Mouse (Mus musculus) liver, postnatal 0 days (tissue): ENCODE measurements around the gene Myh8. TPM values are rescaled to one million over a fixed set of nuclear protein-coding genes. Genes with fewer than 3 reads are reported as not detected.

ENCODE experiments used
- ATAC-seq: fragments of 200-750 bp; cut with Nextera tagmentation; 2 replicates; pipeline ENCODE4 v1.8.0; 2017; ENCODE audit warnings: mild to moderate bottlenecking, moderate library complexity
- DNase-seq: peaks from one replicate; pipeline ENCODE4 v3.0.0-alpha.2; 2016
- H3K27ac ChIP-seq: fragments of 300-500 bp; sonication (generic); 2 replicates; pipeline ENCODE4 v1.5.1; 2014; ENCODE audit warnings: antibody characterized with exemption, moderate library complexity, mild to moderate bottlenecking, low read depth
- H3K27me3 ChIP-seq: fragments of 300-500 bp; sonication (generic); 2 replicates; pipeline ENCODE4 v1.6.1; 2014; ENCODE audit warnings: low read length, control low read depth, mixed read lengths; ENCODE audit not compliant: insufficient read depth
- H3K36me3 ChIP-seq: fragments of 300-500 bp; sonication (generic); replicated peaks from 2 replicates; pipeline ENCODE4 v1.6.1; 2014; ENCODE audit warnings: mild to moderate bottlenecking, control low read depth, low read length, moderate library complexity, mixed read lengths; ENCODE audit not compliant: insufficient read depth
- H3K4me1 ChIP-seq: fragments of 300-500 bp; sonication (generic); 2 replicates; pipeline ENCODE4 v1.6.1; 2014; ENCODE audit warnings: antibody characterized with exemption, mild to moderate bottlenecking, control low read depth; ENCODE audit not compliant: insufficient read depth
- H3K4me2 ChIP-seq: fragments of 300-500 bp; sonication (generic); 2 replicates; pipeline ENCODE4 v1.6.1; 2014; ENCODE audit warnings: low read depth, mild to moderate bottlenecking, low read length, moderate library complexity, mixed read lengths
- H3K4me3 ChIP-seq: fragments of 300-500 bp; sonication (generic); 2 replicates; pipeline ENCODE4 v1.5.1; 2014; ENCODE audit warnings: low read depth, low read length
- H3K9ac ChIP-seq: fragments of 300-500 bp; sonication (generic); replicated peaks from 2 replicates; pipeline ENCODE4 v1.6.1; 2014; ENCODE audit warnings: mild to moderate bottlenecking, moderate library complexity
- H3K9me3 ChIP-seq: fragments of 300-500 bp; sonication (generic); 2 replicates; pipeline ENCODE4 v1.6.1; 2016; ENCODE audit warnings: mild to moderate bottlenecking, control low read depth, low read length, mixed read lengths
- CTCF ChIP-seq: sonication (generic); IDR thresholded peaks from 2 replicates; pipeline ENCODE4 v1.5.1; 2016; ENCODE audit warnings: antibody characterized with exemption, low read depth
- EP300 ChIP-seq: IDR thresholded peaks from 2 replicates; pipeline ENCODE4 v1.6.1; 2016; ENCODE audit warnings: antibody characterized with exemption, low read depth, mild to moderate bottlenecking
- WGBS: fragments of 180-500 bp; shearing (Covaris S2); extraction: QIAGEN DNeasy Blood & Tissue Kit; methylation state at CpG from one replicate; pipeline ENCODE4 v1.1.7; 2014; ENCODE audit not compliant: insufficient replicate concordance; 5-methylcytosine and 5-hydroxymethylcytosine counted together
- polyA plus RNA-seq: library from polyadenylated mRNA; unstranded; fragments of >200 nt; fragmentation: Nextera tagmentation; extraction: Ambion mirVana; gene quantifications from 2 replicates; pipeline ENCODE4 v1.2.1, GENCODE M21; 2015

Gene Myh8
- polyA plus RNA-seq = 1.1 and 17.2 TPM in 2 replicates

DNA sequence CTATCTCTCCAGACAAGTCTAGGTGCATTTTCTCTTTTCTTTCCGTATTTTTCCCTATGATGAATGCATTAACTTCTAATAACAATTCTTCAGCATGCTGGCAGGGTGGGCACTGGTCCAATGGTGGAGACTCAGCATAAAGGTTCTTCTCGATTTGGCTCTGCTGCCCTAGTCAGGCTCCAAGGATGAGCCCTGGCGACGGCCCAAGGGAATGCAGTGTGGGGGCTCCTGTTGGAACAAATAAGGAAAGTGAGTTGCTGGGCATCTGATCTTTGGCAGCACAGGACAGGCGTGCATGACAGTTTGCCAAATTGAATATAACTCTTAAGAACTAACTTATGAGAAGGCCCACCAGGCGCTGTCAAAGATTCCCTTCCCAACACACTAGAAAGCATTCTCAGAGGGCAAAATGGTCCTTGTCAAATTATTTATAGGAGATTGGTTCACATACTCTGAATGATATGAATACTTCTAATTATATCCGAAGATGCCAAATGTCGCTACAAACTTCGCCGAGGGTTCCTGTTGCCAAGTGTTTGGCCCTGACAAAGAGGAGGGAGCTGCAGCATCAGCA lies at the start of gene Myh8:
Gene Myh8, plus strand, starts transcription at position 524 of the 574 bp plus-strand sequence.
- DNase-seq = no peak
- Histone ChIP-seq H3K36me3 (no peaks in the 10 kb centered on the region), H3K9me3 (no peaks in the 10 kb centered on the region), H3K4me3 (no peak within 1 kb of the TSS), H3K9ac (no peak within 1 kb of the TSS), H3K27me3 (no peaks in the 10 kb centered on the region), H3K27ac (no peak within 1 kb of the TSS), H3K4me2 (no peak within 1 kb of the TSS), H3K4me1 (no peaks in the 10 kb centered on the region)
- WGBS = 76% methylated on average over 10 of the region's 10 CpGs
- ATAC-seq = no peak
- no peak for TF ChIP-seq EP300
- TF ChIP-seq CTCF = no peak

DNA sequence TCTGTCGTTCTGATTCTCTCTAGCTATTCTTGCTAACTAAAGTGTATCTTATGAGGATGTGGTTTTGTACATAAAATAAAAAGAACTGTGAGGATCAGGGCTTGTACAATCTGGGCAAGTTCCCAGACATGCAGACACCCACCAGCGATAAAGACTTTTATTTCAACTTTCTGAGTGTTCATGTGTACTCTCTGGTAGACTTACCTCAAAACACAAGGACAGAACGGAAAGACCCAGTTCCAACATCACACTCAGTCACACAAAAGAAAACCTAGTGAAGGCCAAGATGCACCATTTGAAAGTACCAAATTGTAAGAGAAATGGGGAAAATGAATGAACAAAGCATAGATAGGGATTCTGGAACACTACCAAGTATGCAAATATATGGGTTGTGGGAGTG lies 48.2 kb upstream of the Myh8 start:
- no peak for TF ChIP-seq CTCF
- no peak for TF ChIP-seq EP300
- Histone ChIP-seq H3K9me3 (no peaks in the 10 kb centered on the region), H3K36me3 (no peaks in the 10 kb centered on the region), H3K27ac (no peak overlapping the region), H3K9ac (no peak overlapping the region), H3K4me1 (no peaks in the 10 kb centered on the region), H3K27me3 (no peaks in the 10 kb centered on the region), H3K4me2 (no peak overlapping the region), H3K4me3 (no peak overlapping the region)
- DNase-seq (no peak), ATAC-seq (no peak)
- WGBS = 78% methylated on average over 3 of the region's 3 CpGs

DNA sequence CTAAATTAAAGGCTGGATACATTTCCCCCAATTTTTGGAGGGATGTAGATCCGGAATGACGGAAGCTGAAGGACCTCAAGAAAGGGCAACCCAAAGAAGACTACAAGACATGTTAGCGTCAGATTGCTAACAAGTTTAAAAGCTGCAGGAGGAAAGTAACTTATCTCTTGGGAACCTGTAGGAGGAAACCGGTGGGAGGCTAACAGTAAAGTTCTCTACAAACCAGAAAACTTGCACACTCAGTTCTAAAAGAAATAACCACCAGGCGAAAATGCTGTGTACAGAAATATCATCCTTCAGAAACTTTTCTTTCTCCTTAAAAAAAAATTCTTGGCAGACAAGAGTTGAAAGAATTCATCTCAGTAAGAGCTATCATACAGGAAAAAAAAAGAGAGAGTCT lies 47.8 kb upstream of the Myh8 start:
- Histone ChIP-seq H3K4me2 (no peak overlapping the region), H3K36me3 (no peaks in the 10 kb centered on the region), H3K9ac (no peak overlapping the region), H3K4me3 (no peak overlapping the region), H3K27ac (no peak overlapping the region), H3K9me3 (no peaks in the 10 kb centered on the region), H3K4me1 (no peaks in the 10 kb centered on the region), H3K27me3 (0 out of 2 replicates have a peak, but pooled peaks cover under 1% of the 10 kb centered on the region)
- TF ChIP-seq CTCF = no peak
- TF ChIP-seq EP300 = no peak
- no peak for ATAC-seq
- WGBS = 62% methylated on average over 5 of the region's 5 CpGs
- no peak for DNase-seq

- Histone ChIP-seq H3K4me1 (no peaks in the 10 kb centered on the region), H3K9ac (no peak overlapping the region), H3K4me2 (no peak overlapping the region), H3K36me3 (no peaks in the 10 kb centered on the region), H3K27ac (no peak overlapping the region), H3K27me3 (0 out of 2 replicates have a peak, but pooled peaks cover 4% of the 10 kb centered on the region), H3K4me3 (no peak overlapping the region), H3K9me3 (no peaks in the 10 kb centered on the region)
- WGBS = 56% methylated on average over 2 of the region's 2 CpGs
- TF ChIP-seq EP300 = no peak
- TF ChIP-seq CTCF = no peak
- no peak for ATAC-seq
- DNase-seq = peak; percentile 29
Observed at GRCm38 (mm10) chr11:67229946-67230345, 47.0 kb upstream of the Myh8 start.

DNA sequence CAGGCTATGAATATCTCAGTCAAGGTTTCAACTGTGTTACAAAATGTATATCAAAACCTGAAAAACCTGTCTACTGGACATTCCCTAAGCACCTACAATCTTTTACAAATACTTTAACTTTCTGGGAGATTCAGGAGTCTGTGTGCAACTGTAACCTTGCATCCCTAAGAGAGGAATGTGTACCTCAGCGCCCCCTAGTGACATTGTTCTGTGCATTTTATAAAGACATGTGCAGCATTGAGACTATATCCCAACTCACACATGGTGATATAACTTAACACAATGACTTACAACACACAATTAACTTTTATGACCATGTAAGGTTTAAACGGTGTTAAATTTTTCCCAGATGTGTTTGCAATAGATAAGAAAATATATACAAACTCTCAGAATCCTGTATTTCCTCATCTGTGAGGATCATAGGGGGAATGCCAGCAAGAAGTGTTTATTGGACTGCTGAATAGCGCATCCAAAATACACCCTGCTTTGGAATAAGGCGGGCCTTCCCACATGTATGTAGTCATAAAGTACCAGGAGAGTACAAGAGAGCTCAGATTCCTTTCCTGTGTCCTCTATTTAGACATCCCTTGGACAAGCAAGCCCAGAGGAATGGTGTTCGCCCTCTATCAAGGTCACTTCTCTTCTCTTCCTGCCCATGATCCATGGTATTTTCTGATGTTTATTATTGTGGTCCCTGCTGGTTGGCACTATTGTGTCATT lies 41.1 kb upstream of the Myh8 start:
- WGBS = 58% methylated on average over 5 of the region's 5 CpGs
- Histone ChIP-seq H3K9ac (no peak overlapping the region), H3K36me3 (no peaks in the 10 kb centered on the region), H3K4me1 (no peaks in the 10 kb centered on the region), H3K4me2 (no peak overlapping the region), H3K4me3 (no peak overlapping the region), H3K27ac (no peak overlapping the region), H3K27me3 (0 out of 2 replicates have a peak, but pooled peaks cover 4% of the 10 kb centered on the region), H3K9me3 (no peaks in the 10 kb centered on the region)
- TF ChIP-seq CTCF (peak; percentile 64), EP300 (no peak)
- ATAC-seq (no peak), DNase-seq (peak; percentile 31)

- Histone ChIP-seq H3K27me3 (0 out of 2 replicates have a peak, but pooled peaks cover 4% of the 10 kb centered on the region), H3K4me3 (no peak overlapping the region)
- no peak for ATAC-seq
Observed at GRCm38 (mm10) chr11:67236799-67237198, 40.1 kb upstream of the Myh8 start.

More at GRCm38 (mm10) chr11:67236799-67237198, 40.1 kb upstream of the Myh8 start:
- WGBS = 76% methylated on average over 9 of the region's 9 CpGs
- DNase-seq = no peak
- H3K4me2 ChIP-seq = no peak overlapping the region
- no peaks in the 10 kb centered on the region for H3K36me3 ChIP-seq
- TF ChIP-seq EP300 = no peak
- no peak for TF ChIP-seq CTCF
- H3K4me1 ChIP-seq = no peaks in the 10 kb centered on the region
- H3K9ac ChIP-seq = no peak overlapping the region
- no peak overlapping the region for H3K27ac ChIP-seq
- H3K9me3 ChIP-seq = no peaks in the 10 kb centered on the region
